Mouse (Mus musculus) lung, embryonic 15.5 days (tissue): ENCODE measurements at regions not wholly inside any gene's neighbourhood (a gene's known extent, or its start where the extent isn't known, plus 50 kb on each side); places are given as distances from the start of the nearest gene placed in this dataset.
A peak's percentile ranks its signal among the peaks of the same experiment; 100 is the strongest.

ENCODE experiments used
- ATAC-seq: fragments of 200-750 bp; cut with Nextera tagmentation; 2 replicates; pipeline ENCODE4 v1.8.0; 2017; ENCODE audit warnings: moderate number of reproducible peaks, borderline replicate concordance; ENCODE audit not compliant: low FRiP score, low TSS enrichment; ENCODE audit errors: extremely low read depth
- H3K27ac ChIP-seq: fragments of 300-500 bp; sonication (generic); 2 replicates; pipeline ENCODE4 v1.5.1; 2015; ENCODE audit warnings: moderate library complexity, mild to moderate bottlenecking, inconsistent platforms
- H3K27me3 ChIP-seq: fragments of 300-500 bp; sonication (generic); 2 replicates; pipeline ENCODE4 v1.6.1; 2015; ENCODE audit warnings: inconsistent platforms
- H3K36me3 ChIP-seq: fragments of 300-500 bp; sonication (generic); 2 replicates; pipeline ENCODE4 v1.6.1; 2015; ENCODE audit warnings: inconsistent platforms
- H3K4me1 ChIP-seq: fragments of 300-500 bp; sonication (generic); 2 replicates; pipeline ENCODE4 v1.6.1; 2015; ENCODE audit warnings: inconsistent platforms
- H3K4me2 ChIP-seq: fragments of 300-500 bp; sonication (generic); 2 replicates; pipeline ENCODE4 v1.6.1; 2015; ENCODE audit warnings: inconsistent platforms, mild to moderate bottlenecking, moderate library complexity
- H3K4me3 ChIP-seq: fragments of 300-500 bp; sonication (generic); 2 replicates; pipeline ENCODE4 v1.5.1; 2015; ENCODE audit warnings: mild to moderate bottlenecking, inconsistent platforms
- H3K9ac ChIP-seq: fragments of 300-500 bp; sonication (generic); 2 replicates; pipeline ENCODE4 v1.6.1; 2015; ENCODE audit warnings: inconsistent platforms
- H3K9me3 ChIP-seq: fragments of 300-500 bp; sonication (generic); 2 replicates; pipeline ENCODE4 v1.6.1; 2016; ENCODE audit warnings: inconsistent platforms
- WGBS: fragments of 180-500 bp; shearing (Covaris S2); methylation state at CpG from one replicate; pipeline ENCODE4 v1.1.7; 2015; 5-methylcytosine and 5-hydroxymethylcytosine counted together

- no peak overlapping the region for H3K9ac ChIP-seq
- H3K4me1 ChIP-seq = peaks cover 26% of the 10 kb centered on the region
- no peak for ATAC-seq
- H3K4me3 ChIP-seq = no peak overlapping the region
- no peaks in the 10 kb centered on the region for H3K9me3 ChIP-seq
- 76% methylated on average over 15 of the region's 15 CpGs for WGBS
- H3K36me3 ChIP-seq = no peaks in the 10 kb centered on the region
- H3K27me3 ChIP-seq = no peaks in the 10 kb centered on the region
- no peak overlapping the region for H3K27ac ChIP-seq
- H3K4me2 ChIP-seq = no peak overlapping the region
Observed at GRCm38 (mm10) chr2:167805629-167806304, 116.1 kb upstream of the Tmem189 start.

GRCm38 (mm10) chr2:167804493-167805227 is 115.0 kb upstream of the Tmem189 start:
- Histone ChIP-seq H3K4me3 (no peak overlapping the region), H3K9ac (no peak overlapping the region), H3K36me3 (no peaks in the 10 kb centered on the region), H3K4me1 (peaks cover 34% of the 10 kb centered on the region), H3K9me3 (no peaks in the 10 kb centered on the region), H3K4me2 (no peak overlapping the region), H3K27me3 (no peaks in the 10 kb centered on the region), H3K27ac (peak overlapping the region; percentile 45; the same call in 1 of the 2 replicates)
- ATAC-seq = no peak
- WGBS = 38% methylated on average over 18 of the region's 18 CpGs

GRCm38 (mm10) chr2:167802494-167802893 is 112.9 kb upstream of the Tmem189 start:
- no peak overlapping the region for H3K9ac ChIP-seq
- 64% methylated on average over 9 of the region's 9 CpGs for WGBS
- H3K4me3 ChIP-seq = no peak overlapping the region
- H3K9me3 ChIP-seq = no peaks in the 10 kb centered on the region
- no peak overlapping the region for H3K27ac ChIP-seq
- peaks cover 47% of the 10 kb centered on the region for H3K4me1 ChIP-seq
- no peaks in the 10 kb centered on the region for H3K27me3 ChIP-seq
- H3K36me3 ChIP-seq = no peaks in the 10 kb centered on the region
- no peak overlapping the region for H3K4me2 ChIP-seq
- ATAC-seq = no peak

GRCm38 (mm10) chr2:167801389-167801788 is 111.8 kb upstream of the Tmem189 start:
- no peak overlapping the region for H3K9ac ChIP-seq
- WGBS = 63% methylated on average over 10 of the region's 10 CpGs
- H3K9me3 ChIP-seq = no peaks in the 10 kb centered on the region
- H3K4me1 ChIP-seq = peaks cover 47% of the 10 kb centered on the region
- H3K4me2 ChIP-seq = no peak overlapping the region
- peak overlapping the region; percentile 63; the same call in 1 of the 2 replicates for H3K27ac ChIP-seq
- no peak for ATAC-seq
- no peaks in the 10 kb centered on the region for H3K27me3 ChIP-seq
- no peak overlapping the region for H3K4me3 ChIP-seq
- H3K36me3 ChIP-seq = no peaks in the 10 kb centered on the region

- Histone ChIP-seq H3K4me2 (no peak overlapping the region), H3K27ac (peak overlapping the region; percentile 63), H3K9me3 (no peaks in the 10 kb centered on the region), H3K4me1 (peaks cover 42% of the 10 kb centered on the region), H3K27me3 (no peaks in the 10 kb centered on the region), H3K9ac (no peak overlapping the region), H3K36me3 (no peaks in the 10 kb centered on the region), H3K4me3 (no peak overlapping the region)
- 52% methylated on average over 11 of the region's 11 CpGs for WGBS
- peak; percentile 19; the same call in 1 of the 2 replicates for ATAC-seq
Observed at GRCm38 (mm10) chr2:167800648-167801245, 111.1 kb upstream of the Tmem189 start.

GRCm38 (mm10) chr2:167799629-167800387 is 110.2 kb upstream of the Tmem189 start:
- H3K27me3 ChIP-seq = no peaks in the 10 kb centered on the region
- peak; percentile 57; the same call in 1 of the 2 replicates for ATAC-seq
- H3K4me2 ChIP-seq = no peak overlapping the region
- no peak overlapping the region for H3K4me3 ChIP-seq
- 0 out of 2 replicates have a peak overlapping the region, but pooled peaks have one; percentile 9 for H3K27ac ChIP-seq
- H3K4me1 ChIP-seq = peaks cover 34% of the 10 kb centered on the region
- H3K9me3 ChIP-seq = no peaks in the 10 kb centered on the region
- no peak overlapping the region for H3K9ac ChIP-seq
- no peaks in the 10 kb centered on the region for H3K36me3 ChIP-seq
- WGBS = 82% methylated on average over 5 of the region's 5 CpGs

- Histone ChIP-seq H3K9me3 (no peaks in the 10 kb centered on the region), H3K9ac (no peak overlapping the region), H3K36me3 (no peaks in the 10 kb centered on the region), H3K27me3 (no peaks in the 10 kb centered on the region), H3K4me2 (no peak overlapping the region), H3K4me3 (no peak overlapping the region), H3K27ac (0 out of 2 replicates have a peak overlapping the region, but pooled peaks have one; percentile 11), H3K4me1 (peaks cover 30% of the 10 kb centered on the region)
- WGBS = 86% methylated on average over 9 of the region's 9 CpGs
- ATAC-seq = no peak
Observed at GRCm38 (mm10) chr2:167798969-167799513, 109.4 kb upstream of the Tmem189 start.

GRCm38 (mm10) chr2:167798076-167798782 is 108.6 kb upstream of the Tmem189 start:
- Histone ChIP-seq H3K4me2 (no peak overlapping the region), H3K36me3 (no peaks in the 10 kb centered on the region), H3K27ac (peak overlapping the region; percentile 11; the same call in 1 of the 2 replicates), H3K9me3 (no peaks in the 10 kb centered on the region), H3K9ac (no peak overlapping the region), H3K4me3 (no peak overlapping the region), H3K27me3 (no peaks in the 10 kb centered on the region), H3K4me1 (peaks cover 30% of the 10 kb centered on the region)
- WGBS = 64% methylated on average over 11 of the region's 11 CpGs
- no peak for ATAC-seq

GRCm38 (mm10) chr2:167795491-167795890 is 105.9 kb upstream of the Tmem189 start:
- H3K4me2 ChIP-seq = no peak overlapping the region
- H3K9me3 ChIP-seq = no peaks in the 10 kb centered on the region
- no peak overlapping the region for H3K4me3 ChIP-seq
- H3K27me3 ChIP-seq = no peaks in the 10 kb centered on the region
- H3K4me1 ChIP-seq = peaks cover 22% of the 10 kb centered on the region
- H3K36me3 ChIP-seq = no peaks in the 10 kb centered on the region
- 73% methylated on average over 7 of the region's 7 CpGs for WGBS
- no peak for ATAC-seq
- no peak overlapping the region for H3K27ac ChIP-seq
- H3K9ac ChIP-seq = no peak overlapping the region

GRCm38 (mm10) chr2:167793916-167794315 is 104.3 kb upstream of the Tmem189 start:
- Histone ChIP-seq H3K27ac (no peak overlapping the region), H3K27me3 (no peaks in the 10 kb centered on the region), H3K4me3 (no peak overlapping the region), H3K9me3 (no peaks in the 10 kb centered on the region), H3K9ac (no peak overlapping the region), H3K36me3 (no peaks in the 10 kb centered on the region), H3K4me2 (no peak overlapping the region), H3K4me1 (peaks cover 19% of the 10 kb centered on the region)
- 79% methylated on average over 2 of the region's 2 CpGs for WGBS
- ATAC-seq = no peak

GRCm38 (mm10) chr2:167792753-167793152 is 103.1 kb upstream of the Tmem189 start:
- no peak overlapping the region for H3K4me3 ChIP-seq
- H3K36me3 ChIP-seq = no peaks in the 10 kb centered on the region
- no peaks in the 10 kb centered on the region for H3K9me3 ChIP-seq
- H3K4me2 ChIP-seq = no peak overlapping the region
- no peak overlapping the region for H3K9ac ChIP-seq
- ATAC-seq = no peak
- WGBS = 30% methylated on average over 3 of the region's 3 CpGs
- no peak overlapping the region for H3K27ac ChIP-seq
- H3K27me3 ChIP-seq = no peaks in the 10 kb centered on the region
- H3K4me1 ChIP-seq = 0 out of 2 replicates have a peak, but pooled peaks cover 8% of the 10 kb centered on the region
